Mouse (Mus musculus): ENCODE results near the gene Tek.
"Not testable (repeated sequence)": the region's sequence is repeated elsewhere in the genome, so short reads cannot be mapped to it uniquely, and the experiment has no call there.

Gene Tek

DNA sequence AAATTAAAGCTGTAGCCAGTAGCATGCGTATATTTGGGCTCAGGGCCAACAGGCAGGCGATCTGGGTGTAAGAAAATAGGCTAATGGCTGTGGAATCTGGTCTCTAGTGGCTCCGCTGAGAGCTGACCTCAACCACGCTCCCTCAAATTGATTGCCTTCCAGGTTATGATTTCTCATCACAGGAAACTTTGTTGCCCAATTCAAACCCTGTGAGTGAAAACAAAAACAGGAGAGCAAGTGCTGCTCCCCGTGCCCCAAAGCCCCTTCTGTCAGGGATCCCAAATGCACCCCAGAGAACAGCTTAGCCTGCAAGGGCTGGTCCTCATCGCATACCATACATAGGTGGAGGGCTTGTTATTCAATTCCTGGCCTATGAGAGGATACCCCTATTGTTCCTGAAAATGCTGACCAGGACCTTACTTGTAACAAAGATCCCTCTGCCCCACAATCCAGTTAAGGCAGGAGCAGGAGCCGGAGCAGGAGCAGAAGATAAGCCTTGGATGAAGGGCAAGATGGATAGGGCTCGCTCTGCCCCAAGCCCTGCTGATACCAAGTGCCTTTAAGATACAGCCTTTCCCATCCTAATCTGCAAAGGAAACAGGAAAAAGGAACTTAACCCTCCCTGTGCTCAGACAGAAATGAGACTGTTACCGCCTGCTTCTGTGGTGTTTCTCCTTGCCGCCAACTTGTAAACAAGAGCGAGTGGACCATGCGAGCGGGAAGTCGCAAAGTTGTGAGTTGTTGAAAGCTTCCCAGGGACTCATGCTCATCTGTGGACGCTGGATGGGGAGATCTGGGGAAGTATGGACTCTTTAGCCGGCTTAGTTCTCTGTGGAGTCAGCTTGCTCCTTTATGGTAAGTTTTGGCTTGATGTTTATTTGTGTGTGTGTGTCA lies at the start of gene Tek:
TSS of gene Tek (plus strand) at position 452 of the 894 bp plus-strand sequence.
- no peak for DNase-seq (ENCODE audit: low spot score)

DNA sequence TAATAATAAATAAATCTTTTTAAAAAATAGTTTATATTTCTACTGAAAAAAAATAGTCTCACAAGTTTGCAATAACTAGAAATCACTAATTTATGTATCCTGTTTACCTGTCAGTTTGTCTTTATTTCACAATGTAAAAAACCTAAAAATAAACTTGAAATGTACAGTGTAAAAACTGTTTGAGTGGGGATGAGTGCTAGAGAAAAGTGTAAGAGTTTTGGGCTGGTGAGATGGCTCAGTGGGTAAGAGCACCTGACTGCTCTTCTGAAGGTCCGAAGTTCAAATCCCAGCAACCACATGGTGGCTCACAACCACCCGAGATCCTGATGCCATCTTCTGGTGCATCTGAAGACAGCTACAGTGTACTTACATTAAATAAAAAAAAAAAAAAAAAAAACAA lies 49.3 kb upstream of the Tek start:
- DNase-seq (ENCODE audit: low spot score) = not testable (repeated sequence)

DNA sequence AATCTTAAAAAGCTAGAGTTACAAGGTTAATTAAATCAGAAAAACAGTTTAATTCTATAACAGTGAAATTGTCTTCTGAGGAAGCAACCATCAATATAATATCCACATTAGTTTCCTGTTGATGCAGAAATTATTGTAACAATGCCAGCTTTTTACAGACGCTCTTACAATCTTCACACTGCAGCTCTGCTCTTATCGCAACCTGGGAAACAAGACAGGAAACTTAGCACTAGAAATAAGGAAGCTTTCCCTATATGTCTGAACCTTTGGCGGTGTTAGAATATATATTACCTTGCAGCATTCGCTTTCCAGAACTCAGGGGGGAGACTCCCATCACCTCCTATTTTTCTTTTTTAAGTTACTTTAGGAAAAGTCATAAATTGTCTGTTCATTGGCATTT lies 48.0 kb upstream of the Tek start:
- no peak for DNase-seq (ENCODE audit: low spot score)

DNA sequence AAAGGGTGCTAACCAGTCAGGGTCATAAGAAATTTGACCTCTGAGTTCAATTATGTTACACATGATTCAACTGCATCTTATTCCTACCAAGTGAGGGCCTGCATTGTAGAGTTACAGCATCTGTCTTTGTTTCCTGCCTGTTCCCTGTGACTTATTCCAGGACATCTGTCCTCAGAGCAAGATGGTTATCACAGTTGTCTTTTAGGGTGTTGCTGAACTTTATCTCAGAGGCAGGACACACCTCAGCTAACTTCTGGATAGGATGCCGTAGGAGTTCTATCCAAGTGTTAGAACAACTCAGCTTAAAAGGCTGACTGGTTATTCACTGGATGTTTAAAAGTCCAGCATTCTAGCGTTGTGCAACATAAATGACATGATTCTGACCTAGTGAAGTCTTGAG lies 46.9 kb upstream of the Tek start:
- DNase-seq (ENCODE audit: low spot score) = no peak

DNA sequence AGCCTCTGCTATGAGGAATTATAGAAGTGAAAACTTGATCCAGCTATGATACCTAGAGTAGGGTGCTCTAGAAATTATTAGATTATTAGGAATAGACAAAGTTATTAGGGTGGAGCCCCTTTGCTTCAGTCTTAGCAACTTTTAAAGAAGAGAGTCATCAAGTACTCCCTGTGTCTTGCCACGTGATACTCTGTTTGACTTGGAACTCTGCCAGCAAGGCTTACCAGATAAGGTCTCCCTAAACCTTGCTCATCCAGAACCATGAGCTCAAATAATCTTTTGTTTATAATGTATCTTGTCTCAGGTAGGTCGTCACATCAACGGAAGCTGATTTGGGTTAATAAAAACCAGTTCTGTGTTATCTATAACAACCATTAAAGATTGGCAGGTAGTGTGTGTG lies 42.7 kb upstream of the Tek start:
- no peak for DNase-seq (ENCODE audit: low spot score)

DNA sequence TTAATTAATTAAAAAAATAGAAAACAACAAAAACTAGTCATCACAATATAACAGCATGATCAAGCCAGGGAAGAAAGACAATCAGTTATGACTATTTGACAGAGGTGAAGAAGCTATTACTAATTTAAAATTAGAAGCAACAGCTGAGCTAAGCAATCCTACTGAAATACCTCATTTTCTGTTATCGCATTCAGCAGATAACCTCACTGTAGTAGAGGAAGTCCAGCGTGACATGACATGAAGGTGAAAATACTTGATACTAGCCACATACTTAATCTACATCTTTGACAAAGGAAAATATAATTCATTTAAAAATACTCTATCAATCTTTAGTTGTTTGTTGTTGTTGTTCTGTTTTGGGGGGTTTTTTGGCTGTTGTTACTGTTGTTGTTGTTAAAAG lies 28.1 kb upstream of the Tek start:
- DNase-seq (ENCODE audit: low spot score) = no peak

DNA sequence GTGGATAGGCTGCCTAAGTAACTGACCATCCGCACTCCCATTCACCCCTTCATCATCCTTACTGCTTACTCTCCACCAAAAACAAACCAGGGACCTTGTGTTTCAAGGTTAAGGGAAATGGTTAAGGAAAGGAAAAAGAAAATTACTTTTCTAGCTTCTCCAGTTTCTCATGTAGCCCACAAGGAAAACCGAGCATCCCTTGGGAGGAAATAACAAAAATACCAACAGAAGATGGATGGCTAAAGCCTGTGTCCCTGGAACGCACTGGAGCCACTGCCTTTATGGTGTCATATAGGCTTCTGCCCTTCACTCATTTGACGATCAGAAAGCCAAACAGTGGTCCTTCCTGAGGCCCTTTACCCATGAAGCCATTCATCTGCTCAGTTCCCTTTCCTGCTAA lies 27.7 kb upstream of the Tek start:
- DNase-seq (ENCODE audit: low spot score) = no peak

DNA sequence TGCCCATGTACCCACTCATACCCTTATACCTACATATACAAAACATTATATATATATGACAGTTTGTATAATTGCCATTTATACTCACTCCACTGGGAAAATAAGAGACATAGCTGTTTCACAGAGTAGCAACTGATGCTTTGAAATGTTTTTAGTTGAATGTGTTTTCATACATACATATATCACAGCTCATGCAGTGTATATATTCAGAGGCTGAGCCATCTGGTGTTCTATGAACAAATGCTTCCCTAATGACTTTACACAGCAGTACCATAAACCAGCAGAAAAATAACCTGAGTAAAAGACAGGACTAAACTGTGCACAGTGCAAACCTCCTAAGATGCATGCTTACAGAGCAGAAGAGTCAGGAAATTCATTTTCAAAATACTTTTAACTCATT lies 25.3 kb upstream of the Tek start:
- no peak for DNase-seq (ENCODE audit: low spot score)

DNA sequence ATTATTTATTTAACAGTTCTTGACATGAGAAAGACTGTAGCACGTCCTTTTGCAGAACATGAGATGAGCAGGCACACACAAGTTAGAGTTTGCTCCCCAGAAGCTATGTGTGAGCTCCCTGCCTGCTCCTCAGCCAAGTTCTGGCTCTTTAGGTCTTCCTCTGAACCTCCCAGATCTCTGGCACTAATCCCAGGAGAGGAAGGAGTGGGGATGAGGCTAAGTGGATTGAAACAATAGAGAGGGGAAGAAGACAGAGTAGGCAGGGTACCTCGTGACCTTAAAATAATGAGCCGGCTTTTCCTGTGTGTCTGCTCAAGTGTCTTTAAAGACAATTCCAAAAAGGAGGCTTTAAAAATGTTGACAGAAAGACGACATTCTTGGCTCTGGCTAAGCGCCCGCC lies 23.9 kb upstream of the Tek start:
- no peak for DNase-seq (ENCODE audit: low spot score)

DNA sequence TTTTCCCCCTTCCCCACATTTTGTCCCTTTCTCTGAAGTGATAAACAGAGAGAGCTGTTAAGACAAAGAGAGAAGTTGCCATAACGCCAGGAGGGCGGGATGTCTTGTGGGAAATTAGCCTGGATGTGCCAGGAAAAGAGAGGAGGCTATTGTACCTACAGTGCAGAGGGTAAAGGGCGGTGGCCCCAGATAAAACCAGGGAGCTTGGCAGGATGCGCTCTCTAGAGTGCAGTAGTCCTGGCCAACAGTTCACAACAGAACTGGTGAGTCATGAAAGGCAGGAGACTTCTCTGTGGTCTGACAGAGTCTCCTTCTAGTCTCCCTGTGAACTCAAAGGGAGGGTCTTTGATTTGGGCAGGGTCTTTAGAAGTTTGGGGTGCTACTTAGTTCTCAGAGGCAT lies 13.3 kb upstream of the Tek start:
- no peak for DNase-seq (ENCODE audit: low spot score)

DNA sequence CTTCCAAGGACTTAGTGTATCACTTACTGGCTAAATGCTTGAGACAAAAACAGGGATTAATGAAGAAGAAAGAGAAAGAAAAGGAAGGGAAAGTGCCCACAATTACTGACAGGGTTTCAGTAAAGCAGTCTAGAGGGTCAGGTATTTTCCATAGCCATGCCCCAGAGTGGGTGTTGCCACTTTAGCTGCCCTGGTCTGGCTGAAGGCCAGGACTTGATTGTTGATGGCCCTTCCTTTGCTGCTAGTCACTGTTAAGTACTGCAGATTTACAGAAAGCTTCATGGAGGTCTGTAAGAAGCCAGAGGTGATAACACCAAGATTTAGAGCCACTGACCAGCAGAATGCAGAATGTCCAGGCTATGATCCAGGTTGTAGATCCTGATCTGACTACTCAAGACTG lies 6.4 kb upstream of the Tek start:
- DNase-seq (ENCODE audit: low spot score) = no peak

DNA sequence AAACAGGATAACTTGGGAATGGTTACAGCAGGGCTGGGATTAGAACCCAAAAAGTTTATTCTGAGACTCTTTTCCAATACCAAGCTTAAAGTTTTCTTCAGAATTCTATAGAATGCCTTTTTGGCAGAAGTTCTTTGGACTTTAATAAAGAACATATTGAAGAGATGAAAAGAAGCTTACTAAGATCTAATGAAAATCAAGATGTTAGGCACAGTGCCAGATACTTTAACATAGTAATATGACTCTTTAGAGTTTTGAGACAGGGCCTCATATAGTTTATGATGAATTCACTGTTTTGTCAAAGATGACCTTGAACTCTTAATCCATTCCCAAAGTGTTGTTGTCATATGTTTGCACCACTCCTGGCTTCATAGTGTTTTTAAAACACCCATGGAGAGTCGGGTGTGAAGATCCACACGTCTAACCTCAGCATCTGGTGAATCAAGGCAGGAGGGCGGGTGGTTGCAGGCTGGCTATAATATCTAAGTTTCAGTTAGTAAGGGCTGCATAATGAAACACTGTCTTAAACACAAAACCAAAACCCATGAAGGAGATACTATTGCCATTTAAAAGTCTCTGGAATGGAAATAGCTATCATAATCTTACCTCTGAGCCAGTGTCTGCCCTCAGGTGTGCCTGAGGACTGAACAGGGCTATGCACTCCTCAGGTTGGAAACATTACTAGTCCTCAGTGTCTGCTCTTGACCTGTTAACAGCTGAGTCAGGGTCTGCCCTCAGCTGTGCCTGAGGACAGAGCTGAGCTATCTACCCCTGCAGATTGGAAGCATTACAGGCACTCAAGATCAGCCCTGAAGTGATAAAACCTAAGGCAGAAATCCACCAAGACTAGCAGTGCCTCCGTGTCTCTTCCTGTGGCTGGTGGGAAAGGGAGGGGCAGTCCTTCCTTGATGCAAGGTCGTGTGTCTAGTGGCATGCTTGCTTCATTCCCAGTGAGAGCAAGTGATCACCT lies 1.5 kb upstream of the Tek start:
- no peak for DNase-seq (ENCODE audit: low spot score)

DNA sequence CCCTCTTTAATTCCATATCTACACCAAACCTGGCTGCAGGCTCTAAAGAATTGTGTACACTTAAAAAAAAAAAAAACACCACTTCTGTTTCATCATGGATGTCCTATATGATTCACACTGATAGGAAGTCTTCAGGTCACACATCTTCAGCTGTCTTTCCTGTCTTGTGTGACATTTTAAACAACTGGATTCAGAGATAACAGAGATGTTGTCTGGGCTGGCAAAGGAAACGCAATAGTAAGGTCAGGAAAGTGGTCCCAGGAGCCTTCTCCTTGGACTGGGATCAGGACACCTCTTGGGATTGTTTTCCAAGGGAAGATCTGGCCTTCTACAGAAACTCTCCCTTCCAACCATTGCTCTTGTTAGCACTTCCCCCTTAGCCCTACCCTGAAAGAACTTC lies 2.7 kb downstream of the Tek start:
- DNase-seq (ENCODE audit: low spot score) = no peak

DNA sequence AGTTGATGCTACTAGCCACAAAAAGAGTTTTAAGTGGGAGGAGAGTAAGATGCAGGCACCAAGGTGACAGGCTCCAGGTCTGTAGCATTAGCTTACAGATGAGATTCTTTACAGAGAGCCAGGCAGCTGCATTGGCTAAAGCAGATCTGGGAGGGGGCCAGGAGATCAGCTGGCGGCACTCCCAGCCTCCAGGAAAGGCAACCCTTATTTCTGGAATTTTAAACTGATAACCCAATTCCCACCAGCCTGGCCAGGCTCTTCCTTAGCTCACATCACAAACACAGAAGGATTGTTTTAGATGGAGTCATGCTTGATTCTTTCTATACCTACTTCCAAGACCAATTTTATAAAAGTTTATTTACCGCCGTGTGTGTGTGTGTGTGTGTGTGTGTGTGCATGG lies 6.7 kb downstream of the Tek start:
- no peak for DNase-seq (ENCODE audit: low spot score)

DNA sequence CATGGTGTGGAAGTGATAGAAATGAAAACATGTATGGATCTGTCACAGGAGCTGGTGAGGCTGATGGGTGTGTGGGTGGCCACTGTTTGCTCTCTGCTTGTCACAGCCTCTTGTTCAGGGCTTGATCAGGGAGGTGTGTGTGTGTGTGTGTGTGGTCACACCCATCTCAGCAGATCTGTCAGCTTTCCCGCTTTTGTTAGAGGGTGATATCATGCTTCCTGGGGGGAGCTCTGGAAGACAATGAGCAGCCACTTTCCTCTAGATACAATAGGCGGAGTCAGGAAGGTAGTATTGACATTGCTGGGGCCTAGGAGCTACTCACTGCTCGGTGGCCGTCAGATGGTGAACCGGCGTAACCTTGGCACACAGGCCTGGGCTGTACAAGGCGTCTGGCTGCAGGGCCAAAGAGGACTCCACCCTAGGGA lies 7.3 kb downstream of the Tek start:
- DNase-seq (ENCODE audit: low spot score) = no peak

DNA sequence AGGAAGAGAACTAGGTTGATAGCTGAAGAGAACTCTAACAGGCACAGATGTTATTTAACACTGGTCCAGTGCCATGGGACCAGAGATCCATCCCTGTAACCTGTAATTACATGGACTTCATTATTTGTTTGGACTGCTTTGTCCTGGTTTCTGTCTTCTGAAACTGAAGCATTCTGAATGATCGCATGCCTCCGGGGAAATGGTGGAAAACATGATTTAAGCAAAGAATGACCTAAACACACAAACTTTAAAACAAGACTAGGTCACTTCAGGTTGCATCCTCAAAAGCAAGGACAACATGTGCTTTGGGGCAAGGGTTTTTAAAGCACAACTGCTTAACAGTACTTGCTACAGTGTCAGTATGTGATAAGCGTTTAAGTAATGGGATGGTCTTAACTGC lies 8.2 kb downstream of the Tek start:
- DNase-seq (ENCODE audit: low spot score) = no peak

DNA sequence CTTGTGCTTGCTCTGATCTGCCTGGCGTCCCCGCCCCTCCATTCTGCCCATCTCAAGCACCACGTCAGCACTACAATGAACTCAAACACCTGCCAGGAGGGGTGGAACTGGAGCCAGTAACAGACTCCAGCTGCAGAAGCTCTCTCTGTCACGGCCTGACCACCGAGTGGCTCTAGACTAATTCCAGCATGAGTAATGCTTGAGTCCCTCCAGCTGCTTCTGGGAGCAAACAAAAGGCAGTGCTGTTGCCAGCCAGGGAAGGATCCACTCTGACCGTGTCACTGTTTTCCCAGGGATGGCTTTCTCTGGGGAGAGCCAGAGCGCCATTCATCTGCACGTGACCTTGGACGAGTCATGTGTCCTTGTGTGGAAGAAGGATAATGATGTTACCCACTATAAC lies 13.4 kb downstream of the Tek start:
- no peak for DNase-seq (ENCODE audit: low spot score)

DNA sequence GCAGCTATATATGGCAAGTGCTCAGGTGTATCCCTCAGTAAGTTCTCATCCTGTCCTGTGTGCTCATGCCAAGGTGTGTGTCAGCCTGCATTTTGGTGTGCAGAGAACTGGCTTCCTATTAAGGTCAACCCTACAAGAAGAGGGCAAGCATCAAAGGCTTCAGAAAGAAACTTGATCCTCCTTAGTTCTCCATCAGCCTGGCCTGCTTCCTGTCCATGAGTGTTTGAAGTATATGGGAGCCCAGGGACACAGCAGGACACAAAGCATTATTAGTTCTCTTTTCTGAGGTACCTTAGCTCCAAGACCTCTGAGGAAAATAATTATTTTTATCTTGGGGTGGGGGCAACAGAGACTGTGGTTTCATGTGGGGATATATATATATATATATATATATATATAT lies 26.1 kb downstream of the Tek start:
- no peak for DNase-seq (ENCODE audit: low spot score)

DNA sequence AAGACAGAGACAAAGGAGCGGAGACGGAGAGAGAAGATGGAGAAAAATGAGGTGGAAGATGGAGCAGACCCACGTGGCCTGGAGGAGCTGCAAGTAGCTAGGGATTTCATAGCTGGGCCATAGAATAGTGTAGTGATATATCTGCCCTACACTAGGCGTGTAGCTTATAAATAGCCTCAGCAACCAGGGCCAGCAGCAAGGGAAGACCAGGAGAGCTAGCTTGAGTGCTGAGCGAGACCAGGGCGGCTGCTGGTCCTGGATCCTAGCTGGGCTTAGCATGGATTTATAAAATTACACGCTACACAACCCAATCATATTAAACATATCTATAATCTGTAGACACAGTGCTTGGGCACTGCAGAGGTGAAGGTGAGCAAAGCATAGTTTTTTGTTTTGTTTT lies 27.1 kb downstream of the Tek start:
- DNase-seq (ENCODE audit: low spot score) = no peak

DNA sequence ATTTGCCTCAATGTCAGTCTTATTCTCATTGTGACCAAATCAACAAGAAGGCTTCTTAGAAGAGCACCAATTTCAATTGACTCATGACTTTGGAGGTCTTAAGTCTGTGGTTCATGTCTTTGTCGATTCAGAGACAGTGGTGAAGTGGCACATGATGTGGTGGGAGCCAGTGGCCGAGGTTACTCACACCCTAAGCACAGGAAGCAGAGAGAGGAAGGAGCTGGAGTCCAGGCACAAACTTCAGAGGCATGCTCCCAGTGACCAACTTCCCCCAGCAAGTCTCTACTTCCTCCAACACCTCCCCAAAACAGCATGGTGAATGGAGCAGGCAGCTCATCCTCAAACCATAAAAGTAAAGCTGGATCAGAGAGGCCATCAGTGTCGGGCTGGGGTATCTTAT lies 29.5 kb downstream of the Tek start:
- no peak for DNase-seq (ENCODE audit: low spot score)

DNA sequence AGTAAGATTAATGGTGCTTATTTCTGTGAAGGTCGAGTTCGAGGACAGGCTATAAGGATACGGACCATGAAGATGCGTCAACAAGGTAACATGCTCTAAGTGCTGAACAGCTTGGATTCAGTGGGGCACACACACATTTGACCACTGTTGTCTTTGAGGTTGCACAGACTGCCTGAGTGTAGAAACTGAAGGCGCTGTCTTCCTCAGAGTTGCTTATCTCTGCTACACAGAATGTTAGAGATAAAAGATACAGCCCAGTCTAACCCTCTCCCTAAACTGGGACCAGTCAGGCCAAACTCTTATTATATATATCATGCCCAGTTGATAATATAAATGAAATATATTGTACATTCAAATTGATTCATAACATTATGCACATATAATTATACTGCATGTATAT lies 42.0 kb downstream of the Tek start:
- DNase-seq (ENCODE audit: low spot score) = no peak

DNA sequence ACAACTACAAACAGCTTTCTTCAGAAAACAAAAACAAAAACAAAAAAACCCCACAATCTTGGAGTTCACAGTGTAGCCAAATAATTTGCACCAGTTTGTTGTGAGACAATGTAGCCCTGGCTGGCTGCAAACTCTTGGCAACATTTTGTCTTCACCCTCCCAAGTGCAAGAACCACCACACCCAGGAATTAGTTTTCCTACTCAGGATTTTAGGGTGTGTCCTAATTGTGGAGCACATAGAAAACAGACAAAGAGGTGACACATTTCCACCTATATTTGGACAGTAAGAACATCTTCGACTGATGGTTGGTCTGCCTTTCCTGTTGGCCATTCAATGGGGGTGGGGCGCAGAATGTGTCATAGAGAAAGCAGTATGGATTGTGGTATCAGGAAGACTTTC lies 46.8 kb downstream of the Tek start:
- DNase-seq (ENCODE audit: low spot score) = no peak

DNA sequence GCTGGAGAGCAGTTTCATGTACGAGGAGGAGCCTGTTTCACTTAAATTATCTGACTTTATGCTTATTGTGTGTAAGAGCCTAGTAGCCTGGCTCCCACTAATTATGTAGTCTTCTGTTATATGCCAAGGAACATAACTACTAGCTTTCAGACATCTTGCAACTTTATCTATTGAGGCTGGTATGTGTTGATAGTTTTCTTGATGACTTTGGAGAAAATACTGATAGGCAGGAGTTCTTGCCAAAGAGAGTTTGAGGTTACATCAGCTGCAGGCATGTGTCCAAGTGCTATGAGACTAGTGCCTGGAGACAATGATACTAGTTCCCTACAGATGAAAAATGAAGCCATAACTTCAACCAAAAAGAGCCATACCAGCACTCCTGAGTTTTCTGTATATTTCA lies 64.1 kb downstream of the Tek start:
- DNase-seq (ENCODE audit: low spot score) = no peak
